8 mouse cellular contexts compared by ENCODE assay signal in genomic region chr14:73326511-73326910, GRCm38 (mm10). TPM values are rescaled to one million over a fixed set of nuclear protein-coding genes. Genes with fewer than 3 reads are reported as not detected.
DNase-seq lines count a peak whose midpoint lies in the region; ATAC-seq and TF ChIP-seq lines count a peak whose summit lies in the region.

No protein-coding gene starts in this region.

- peak overlapping the region; percentile 66 for H3K9ac ChIP-seq in embryonic facial prominence, embryonic 15.5 days
- peak overlapping the region; percentile 83 for H3K9ac ChIP-seq in limb, embryonic 12.5 days (replicated peaks)

- 5% methylated on average over 8 of the region's 8 CpGs for WGBS in embryonic facial prominence, embryonic 15.5 days
- 6% methylated on average over 8 of the region's 8 CpGs for WGBS in limb, embryonic 12.5 days
- WGBS in small intestine, adult 2 months: 6% methylated on average over 8 of the region's 8 CpGs

- DNase-seq in cerebellum, adult 9-11 months: no peak
- DNase-seq in embryo, embryonic 9.5 days (ENCODE audit: extremely low spot score): no peak
- DNase-seq in thymus, adult 18-20 months: no peak

- ATAC-seq in megakaryocyte, adult 5-6 weeks (ENCODE audit: poor library complexity, severe bottlenecking): no peak
- ATAC-seq in embryonic facial prominence, embryonic 15.5 days (ENCODE audit: insufficient number of reproducible peaks, low FRiP score, low TSS enrichment, low read depth): no peak
- ATAC-seq in limb, embryonic 12.5 days (ENCODE audit: insufficient number of reproducible peaks, insufficient read depth, low FRiP score, low TSS enrichment, low read depth): no peak

- no peak for TF ChIP-seq POLR2A in small intestine, adult 2 months (IDR thresholded peaks at IDR 0.05; ENCODE audit: low read depth, low read length)

- no peak for TF ChIP-seq CTCF in small intestine, adult 2 months (IDR thresholded peaks at IDR 0.05; ENCODE audit: extremely low read depth, insufficient read length, insufficient replicate concordance, low read depth, low read length)

- H3K4me2 ChIP-seq in embryonic facial prominence, embryonic 15.5 days (replicated peaks): peak overlapping the region; percentile 82
- H3K4me2 ChIP-seq in limb, embryonic 12.5 days: peak overlapping the region; percentile 93

- no peaks in the 10 kb centered on the region for H3K27me3 ChIP-seq in megakaryocyte, embryonic 14.5 days (replicated peaks)
- H3K27me3 ChIP-seq in embryonic facial prominence, embryonic 15.5 days: no peaks in the 10 kb centered on the region
- H3K27me3 ChIP-seq in limb, embryonic 12.5 days: no peaks in the 10 kb centered on the region
- H3K27me3 ChIP-seq in small intestine, adult 2 months (ENCODE audit: control insufficient read depth, insufficient read depth, low read length): no peaks in the 10 kb centered on the region

- H3K4me1 ChIP-seq in megakaryocyte, embryonic 14.5 days: peaks cover 56% of the 10 kb centered on the region
- H3K4me1 ChIP-seq in embryonic facial prominence, embryonic 15.5 days: peaks cover 20% of the 10 kb centered on the region; the same call in 1 of the 2 replicates
- peaks cover 7% of the 10 kb centered on the region for H3K4me1 ChIP-seq in limb, embryonic 12.5 days (replicated peaks)
- peaks cover 4% of the 10 kb centered on the region; the same call in 1 of the 2 replicates for H3K4me1 ChIP-seq in small intestine, adult 2 months (ENCODE audit: control insufficient read depth, insufficient read depth, insufficient read length, low read length)

- H3K27ac ChIP-seq in embryonic facial prominence, embryonic 15.5 days (replicated peaks): peak overlapping the region; percentile 89
- peak overlapping the region; percentile 87 for H3K27ac ChIP-seq in limb, embryonic 12.5 days
- peak overlapping the region; percentile 57 for H3K27ac ChIP-seq in small intestine, adult 2 months (ENCODE audit: insufficient read depth, low read depth, low read length)

- peaks cover 8% of the 10 kb centered on the region for H3K36me3 ChIP-seq in megakaryocyte, embryonic 14.5 days (replicated peaks; ENCODE audit: low read length)
- no peaks in the 10 kb centered on the region for H3K36me3 ChIP-seq in embryonic facial prominence, embryonic 15.5 days
- no peaks in the 10 kb centered on the region for H3K36me3 ChIP-seq in limb, embryonic 12.5 days
- H3K36me3 ChIP-seq in small intestine, adult 2 months (ENCODE audit: control insufficient read depth, insufficient read depth, low read length): 0 out of 2 replicates have a peak, but pooled peaks cover 1% of the 10 kb centered on the region

- peak overlapping the region; percentile 95 for H3K4me3 ChIP-seq in megakaryocyte, embryonic 14.5 days (replicated peaks)
- peak overlapping the region; percentile 89 for H3K4me3 ChIP-seq in embryonic facial prominence, embryonic 15.5 days (replicated peaks)
- H3K4me3 ChIP-seq in limb, embryonic 12.5 days (replicated peaks): peak overlapping the region; percentile 93
- peak overlapping the region; percentile 99 for H3K4me3 ChIP-seq in small intestine, adult 2 months (ENCODE audit: low read depth, low read length)

- no peaks in the 10 kb centered on the region for H3K9me3 ChIP-seq in megakaryocyte, embryonic 14.5 days
- no peaks in the 10 kb centered on the region for H3K9me3 ChIP-seq in embryonic facial prominence, embryonic 15.5 days (replicated peaks)
- no peaks in the 10 kb centered on the region for H3K9me3 ChIP-seq in limb, embryonic 12.5 days

RNA-seq across cellular contexts. Expression of gene Rb1, which starts 0.9 kb away (rescaled TPM):
- polyA plus RNA-seq in megakaryocyte, embryonic 14.5 days (2012; ENCODE audit: insufficient read depth, low replicate concordance): 3.0 and 6.4 TPM in 2 replicates
- 108 and 126 TPM in 2 replicates for total RNA-seq in megakaryocyte, adult 5-6 weeks (2015)
- 43.9 and 56.8 TPM in 2 replicates for total RNA-seq in megakaryocyte, adult 5-6 weeks (2017)
- 23.8 and 25.6 TPM in 2 replicates for polyA plus RNA-seq in embryonic facial prominence, embryonic 15.5 days (2015; fragmentation: Nextera tagmentation; extraction: Ambion mirVana)
- polyA plus RNA-seq in limb, embryonic 12.5 days (2016; fragmentation: Nextera tagmentation; extraction: Ambion mirVana): 18.8 and 22.2 TPM in 2 replicates
- polyA plus RNA-seq in small intestine, adult 2 months (2012; rRNA removed): 1.0 and 2.9 TPM in 2 replicates

RNA-seq across cellular contexts. Expression of gene Itm2b, which starts 58.6 kb away (rescaled TPM):
- polyA plus RNA-seq in megakaryocyte, embryonic 14.5 days (2012; ENCODE audit: insufficient read depth, low replicate concordance): 493 and 564 TPM in 2 replicates
- total RNA-seq in megakaryocyte, adult 5-6 weeks (2015): 2,082 and 2,200 TPM in 2 replicates
- total RNA-seq in megakaryocyte, adult 5-6 weeks (2017): 1,839 and 1,925 TPM in 2 replicates
- 1,155 and 1,174 TPM in 2 replicates for polyA plus RNA-seq in embryonic facial prominence, embryonic 15.5 days (2015; fragmentation: Nextera tagmentation; extraction: Ambion mirVana)
- 460 and 473 TPM in 2 replicates for polyA plus RNA-seq in limb, embryonic 12.5 days (2016; fragmentation: Nextera tagmentation; extraction: Ambion mirVana)
- polyA plus RNA-seq in small intestine, adult 2 months (2012; rRNA removed): 515 and 990 TPM in 2 replicates
